Comparison of ENCODE assay signal across 25 mouse cellular contexts in genomic region chr15:16652934-16653669, GRCm38 (mm10).
A peak's percentile ranks its signal among the peaks of the same experiment; 100 is the strongest.
DNase-seq lines count a peak whose midpoint lies in the region; ATAC-seq and TF ChIP-seq lines count a peak whose summit lies in the region.
"Had no signal": no experiment of that assay in that cellular context is flagged by ENCODE, and none has a peak within 500 bp of the region (broad histone marks: within the 10 kb centered on the region; RNA-seq: fewer than 3 reads in every experiment).

No protein-coding gene starts in this region.

- ATAC-seq in midbrain, embryonic 13.5 days = peak; percentile 55; the same call in 1 of the 2 replicates
- no peak for ATAC-seq in midbrain, embryonic 15.5 days (replicated peaks)
- ATAC-seq in forebrain, embryonic 14.5 days = peak; percentile 71
- peak; percentile 56 for ATAC-seq in neural tube, embryonic 13.5 days (ENCODE audit: low read depth)

- H3K4me1 ChIP-seq in midbrain, embryonic 13.5 days (replicated peaks) = no peaks in the 10 kb centered on the region
- H3K4me1 ChIP-seq in midbrain, embryonic 15.5 days = no peaks in the 10 kb centered on the region
- peaks cover 6% of the 10 kb centered on the region; the same call in 1 of the 2 replicates for H3K4me1 ChIP-seq in forebrain, embryonic 14.5 days (ENCODE audit: control insufficient read depth, insufficient read depth, low read length)
- H3K4me1 ChIP-seq in neural tube, embryonic 13.5 days (replicated peaks) = peaks cover 8% of the 10 kb centered on the region; the same call in 1 of the 2 replicates
- H3K4me1 ChIP-seq: hindbrain, embryonic 13.5 days had no signal

- H3K27me3 ChIP-seq in midbrain, embryonic 13.5 days = no peaks in the 10 kb centered on the region
- H3K27me3 ChIP-seq in midbrain, embryonic 15.5 days (replicated peaks) = no peaks in the 10 kb centered on the region
- H3K27me3 ChIP-seq in forebrain, embryonic 14.5 days (replicated peaks; ENCODE audit: control insufficient read depth, insufficient read depth, low read length) = no peaks in the 10 kb centered on the region
- H3K27me3 ChIP-seq in neural tube, embryonic 13.5 days = no peaks in the 10 kb centered on the region
- H3K27me3 ChIP-seq: hindbrain, embryonic 13.5 days had no signal

- H3K4me3 ChIP-seq in midbrain, embryonic 13.5 days (replicated peaks) = no peak overlapping the region
- H3K4me3 ChIP-seq in midbrain, embryonic 15.5 days = no peak overlapping the region
- no peak overlapping the region for H3K4me3 ChIP-seq in forebrain, embryonic 14.5 days (ENCODE audit: low read depth, low read length)
- no peak overlapping the region for H3K4me3 ChIP-seq in neural tube, embryonic 13.5 days
- H3K4me3 ChIP-seq in layer of hippocampus, adult 2 months = no peak overlapping the region
- H3K4me3 ChIP-seq: erythroblast, embryonic 14.5 days; hindbrain, embryonic 13.5 days had no signal

- H3K9me3 ChIP-seq in midbrain, embryonic 13.5 days = no peaks in the 10 kb centered on the region
- H3K9me3 ChIP-seq in midbrain, embryonic 15.5 days = no peaks in the 10 kb centered on the region
- no peaks in the 10 kb centered on the region for H3K9me3 ChIP-seq in forebrain, embryonic 14.5 days (replicated peaks; ENCODE audit: control insufficient read depth, low read length)
- H3K9me3 ChIP-seq in neural tube, embryonic 13.5 days = no peaks in the 10 kb centered on the region
- H3K9me3 ChIP-seq: hindbrain, embryonic 13.5 days had no signal

- no peak overlapping the region for H3K9ac ChIP-seq in midbrain, embryonic 13.5 days (replicated peaks)
- no peak overlapping the region for H3K9ac ChIP-seq in midbrain, embryonic 15.5 days
- no peak overlapping the region for H3K9ac ChIP-seq in forebrain, embryonic 14.5 days (ENCODE audit: low read length)
- no peak overlapping the region for H3K9ac ChIP-seq in neural tube, embryonic 13.5 days
- H3K9ac ChIP-seq: hindbrain, embryonic 13.5 days; liver, embryonic 14.5 days had no signal

- no peak for TF ChIP-seq CTCF in layer of hippocampus, adult 2 months (conservative IDR thresholded peaks at IDR 0.05)

- WGBS in midbrain, embryonic 13.5 days = 47% methylated on average over 3 of the region's 3 CpGs
- WGBS in midbrain, embryonic 15.5 days = 48% methylated on average over 3 of the region's 3 CpGs
- 28% methylated on average over 3 of the region's 3 CpGs for WGBS in forebrain, embryonic 14.5 days
- 48% methylated on average over 3 of the region's 3 CpGs for WGBS in neural tube, embryonic 13.5 days

- no peaks in the 10 kb centered on the region for H3K36me3 ChIP-seq in midbrain, embryonic 13.5 days
- no peaks in the 10 kb centered on the region for H3K36me3 ChIP-seq in midbrain, embryonic 15.5 days (replicated peaks)
- no peaks in the 10 kb centered on the region for H3K36me3 ChIP-seq in forebrain, embryonic 14.5 days (ENCODE audit: control insufficient read depth, insufficient read depth, low read length)
- no peaks in the 10 kb centered on the region for H3K36me3 ChIP-seq in neural tube, embryonic 13.5 days
- H3K36me3 ChIP-seq: hindbrain, embryonic 13.5 days had no signal

- DNase-seq in forebrain, embryonic 14.5 days (ENCODE audit: low spot score) = peak; percentile 33
- no peak for DNase-seq in gastrocnemius, adult 18-20 months (ENCODE audit: low spot score)
- no peak for DNase-seq in layer of hippocampus, adult 2 months (ENCODE audit: low spot score in 2 of 2)
- DNase-seq: adrenal gland, postnatal 25 days; B cell, adult 2 months; cerebellum, adult 18-20 months; cerebellum, postnatal 14 days; gastrocnemius, postnatal 25 days; heart, adult 11 months; heart, postnatal 36 days; kidney, adult 11 months; kidney, postnatal 14 days; liver; lung, adult 2 months; lung, postnatal 10 days; thymus, adult 2 months; thymus, postnatal 4 days had no signal

- no peak overlapping the region for H3K27ac ChIP-seq in midbrain, embryonic 13.5 days
- no peak overlapping the region for H3K27ac ChIP-seq in midbrain, embryonic 15.5 days
- no peak overlapping the region for H3K27ac ChIP-seq in forebrain, embryonic 14.5 days (ENCODE audit: low read depth, low read length)
- 0 out of 2 replicates have a peak overlapping the region, but pooled peaks have one; percentile 23 for H3K27ac ChIP-seq in neural tube, embryonic 13.5 days (replicated peaks)
- H3K27ac ChIP-seq in layer of hippocampus, adult 2 months = no peak overlapping the region
- H3K27ac ChIP-seq: hindbrain, embryonic 13.5 days; liver, embryonic 14.5 days; macrophage had no signal

- H3K4me2 ChIP-seq in midbrain, embryonic 13.5 days (replicated peaks) = no peak overlapping the region
- H3K4me2 ChIP-seq in midbrain, embryonic 15.5 days = no peak overlapping the region
- H3K4me2 ChIP-seq in forebrain, embryonic 14.5 days (ENCODE audit: low read length) = no peak overlapping the region
- no peak overlapping the region for H3K4me2 ChIP-seq in neural tube, embryonic 13.5 days
- H3K4me2 ChIP-seq: heart, embryonic 11.5 days; hindbrain, embryonic 13.5 days had no signal
